In the genomic region with DNA sequence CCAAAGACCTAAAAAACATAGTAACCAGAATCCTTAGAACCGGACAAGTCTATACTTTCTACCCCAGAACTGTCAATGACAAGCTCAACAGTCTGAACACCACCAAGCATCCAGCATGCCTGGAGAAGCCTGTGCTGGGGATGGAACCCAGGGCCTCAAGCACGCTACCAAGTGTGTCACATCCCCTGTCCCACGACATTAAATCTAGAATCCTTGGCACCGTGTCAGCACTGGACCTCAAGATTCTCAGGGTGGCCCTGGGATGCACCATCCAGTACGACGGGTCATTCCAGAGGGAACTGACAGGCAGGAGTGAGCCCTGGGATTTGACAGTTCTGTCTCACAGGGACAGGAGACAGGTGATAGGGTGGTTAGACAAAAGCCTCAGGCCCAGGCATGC, we compare ENCODE assay signal across 33 mouse cellular contexts.
"Had no signal": no experiment of that assay in that cellular context is flagged by ENCODE, and none has a peak within 500 bp of the region (broad histone marks: within the 10 kb centered on the region; RNA-seq: fewer than 3 reads in every experiment).

No protein-coding gene starts in this region.

- DNase-seq: heart, postnatal 10 days; heart, postnatal 14 days; heart, postnatal 36 days; heart, postnatal 4 days; kidney, adult 11 months; kidney, adult 18-20 months; kidney, adult 2 months; kidney, adult 8-10 months; kidney, adult 9 months; kidney, postnatal 10 days; kidney, postnatal 14 days; kidney, postnatal 36 days; kidney, postnatal 4 days; layer of hippocampus, adult 9-11 months; layer of hippocampus, postnatal 36 days had no signal

- H3K4me2 ChIP-seq: heart, embryonic 11.5 days; heart, embryonic 12.5 days; heart, embryonic 13.5 days; heart, embryonic 15.5 days; hindbrain, embryonic 12.5 days; hindbrain, embryonic 14.5 days; hindbrain, embryonic 15.5 days; intestine, embryonic 15.5 days; kidney, embryonic 15.5 days had no signal

- ATAC-seq: hindbrain, embryonic 16.5 days; inflammation-experienced regulatory T-cells, adult 6 months; intestine, embryonic 15.5 days; intestine, embryonic 16.5 days; intestine, postnatal 0 days had no signal

- H3K27me3 ChIP-seq: heart, embryonic 12.5 days; heart, embryonic 13.5 days; heart, embryonic 15.5 days; hindbrain, embryonic 12.5 days; hindbrain, embryonic 15.5 days; intestine, embryonic 15.5 days; kidney, embryonic 15.5 days had no signal

- H3K9ac ChIP-seq: heart, embryonic 12.5 days; heart, embryonic 13.5 days; heart, embryonic 15.5 days; hindbrain, embryonic 12.5 days; hindbrain, embryonic 14.5 days; hindbrain, embryonic 15.5 days; intestine, embryonic 15.5 days; kidney, embryonic 15.5 days had no signal

- H3K4me3 ChIP-seq: heart, embryonic 10.5 days; heart, embryonic 12.5 days; heart, embryonic 13.5 days; heart, embryonic 15.5 days; hindbrain, embryonic 10.5 days; hindbrain, embryonic 12.5 days; hindbrain, embryonic 15.5 days; intestine, embryonic 15.5 days; kidney, embryonic 15.5 days; layer of hippocampus, adult 2 months; left cerebral cortex, adult 2 months had no signal

- H3K9me3 ChIP-seq: heart, embryonic 10.5 days; heart, embryonic 12.5 days; heart, embryonic 13.5 days; heart, embryonic 15.5 days; hindbrain, embryonic 10.5 days; hindbrain, embryonic 12.5 days; hindbrain, embryonic 15.5 days; intestine, embryonic 15.5 days; kidney, embryonic 15.5 days had no signal

- H3K4me1 ChIP-seq: heart, embryonic 13.5 days; heart, embryonic 15.5 days; intestine, embryonic 15.5 days; kidney, embryonic 15.5 days had no signal

- H3K27ac ChIP-seq: heart, embryonic 10.5 days; heart, embryonic 13.5 days; heart, embryonic 15.5 days; hindbrain, embryonic 10.5 days; hindbrain, embryonic 12.5 days; hindbrain, embryonic 14.5 days; hindbrain, embryonic 15.5 days; intestine, embryonic 15.5 days; kidney, embryonic 15.5 days; kidney, postnatal 0 days; layer of hippocampus, adult 2 months; left cerebral cortex, adult 2 months had no signal
